Mouse (Mus musculus): ENCODE data around the gene BC055324. TPM values are rescaled to one million over a fixed set of nuclear protein-coding genes. Genes with fewer than 3 reads are reported as not detected.
"Not testable (repeated sequence)": the region's sequence is repeated elsewhere in the genome, so short reads cannot be mapped to it uniquely, and the experiment has no call there.

BC055324 gene
- total RNA-seq (2021) (1 to 10 TPM; 1.6 to 1.8 TPM), polyA plus RNA-seq (2012; rRNA removed) (0.16 and 0.39 TPM in 2 replicates)
- long read RNA-seq, partial matches to known transcripts, result 1 of 2 reads
- long read RNA-seq, other reads (novel, unspliced or antisense), result 0 of 2 reads

DNA sequence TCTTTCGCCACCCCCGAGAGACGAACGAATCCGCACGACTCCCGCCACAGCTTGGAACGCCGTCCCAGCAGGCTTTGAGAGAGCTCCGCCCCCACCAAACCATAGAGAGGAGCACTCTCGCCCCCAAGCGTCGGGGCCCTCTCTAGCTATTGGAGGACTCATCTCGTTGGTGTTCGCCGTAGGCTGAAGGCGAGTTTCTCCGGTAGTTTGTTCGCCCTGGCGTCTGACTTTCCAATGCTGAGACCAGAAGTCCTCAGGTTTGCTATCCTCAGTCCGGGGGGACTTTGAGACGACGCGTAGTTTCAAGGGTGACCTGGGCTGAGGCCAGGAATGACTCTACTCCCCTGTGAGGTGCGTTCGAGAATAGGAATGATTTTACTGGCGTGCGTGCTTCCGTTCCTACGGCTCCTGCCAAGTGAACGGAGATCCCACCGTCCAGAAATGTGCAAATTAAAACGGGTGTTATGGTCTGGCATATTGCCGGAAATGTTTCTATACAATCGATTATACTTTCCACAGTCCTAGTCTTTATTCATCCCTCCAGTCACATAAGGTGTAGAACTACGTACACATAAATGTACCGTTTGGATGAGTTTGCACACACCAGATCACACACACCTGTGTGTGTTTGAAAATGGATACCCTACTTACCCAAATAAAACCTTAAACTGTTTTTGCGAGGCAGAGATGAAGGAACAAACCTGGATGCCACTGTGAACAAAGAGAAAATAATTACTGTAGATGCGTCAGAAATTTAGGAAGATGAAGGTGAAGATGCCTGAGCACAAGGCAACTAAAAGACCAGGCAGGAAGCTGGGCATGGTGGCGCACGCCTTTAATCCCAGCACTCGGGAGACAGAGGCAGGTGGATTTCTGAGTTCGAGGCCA is at the start of gene BC055324, which contains the start of gene Mettl18:
BC055324 (minus strand) TSS at position 76 of the 888 bp plus-strand sequence.
Mettl18 (plus strand) TSS at position 169 of the 888 bp plus-strand sequence.
- peak; percentile 92 for DNase-seq

DNA sequence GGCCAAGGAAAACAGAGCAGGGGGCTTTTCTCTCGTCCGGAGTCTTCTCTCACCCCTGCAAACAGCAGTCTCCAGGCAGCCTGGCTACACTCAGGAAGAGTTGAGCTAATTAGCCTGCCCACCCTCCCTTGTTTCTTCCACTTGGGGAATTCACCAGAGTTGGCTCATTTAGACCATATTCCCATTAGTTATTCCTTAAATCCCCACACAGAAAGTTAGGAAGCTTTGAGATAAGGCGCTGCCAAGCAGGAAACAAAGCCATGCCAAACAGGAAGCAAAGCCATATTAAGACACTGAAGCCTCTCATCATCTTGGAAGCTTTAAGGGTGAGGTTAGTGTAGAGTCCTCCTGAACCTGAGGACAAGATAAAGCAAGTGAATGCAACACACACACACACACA is 49.0 kb upstream of the BC055324 start:
- DNase-seq, result peak; percentile 53

DNA sequence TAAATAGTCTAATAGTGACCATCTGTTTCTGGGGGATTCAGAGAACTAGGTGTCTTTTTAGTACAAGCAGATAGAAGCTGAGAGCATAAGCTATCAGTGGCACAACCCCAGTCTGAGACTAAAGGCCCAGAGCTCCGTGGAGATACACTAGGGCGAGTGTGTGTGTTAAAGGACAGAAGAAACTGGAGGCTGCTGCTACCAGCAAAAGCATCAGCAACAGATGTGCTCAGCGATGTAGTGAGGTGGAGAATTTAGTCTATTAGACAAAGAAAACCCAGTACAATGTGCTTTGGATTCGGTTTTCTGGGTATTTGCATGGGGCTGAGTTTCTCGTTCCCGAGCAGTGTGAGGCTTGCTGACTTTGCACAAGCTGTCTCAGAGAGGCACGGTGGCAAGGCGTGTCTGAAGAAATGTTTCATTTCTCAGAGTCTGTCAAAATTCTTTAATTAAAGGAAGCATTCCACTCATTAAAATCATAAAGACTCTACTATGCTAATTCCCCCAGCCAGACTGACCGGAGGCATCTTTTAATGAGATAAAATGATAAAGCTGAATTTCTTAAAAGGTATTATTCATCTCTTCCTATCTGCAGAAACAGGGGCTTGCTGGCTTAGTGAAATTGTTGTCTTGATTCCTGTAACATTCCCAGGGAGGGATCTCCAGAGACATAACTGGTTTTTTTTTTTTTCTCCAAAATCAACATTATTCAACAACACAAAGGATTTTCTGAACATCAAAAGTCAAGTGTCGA is 46.0 kb upstream of the BC055324 start:
- DNase-seq, result no peak

DNA sequence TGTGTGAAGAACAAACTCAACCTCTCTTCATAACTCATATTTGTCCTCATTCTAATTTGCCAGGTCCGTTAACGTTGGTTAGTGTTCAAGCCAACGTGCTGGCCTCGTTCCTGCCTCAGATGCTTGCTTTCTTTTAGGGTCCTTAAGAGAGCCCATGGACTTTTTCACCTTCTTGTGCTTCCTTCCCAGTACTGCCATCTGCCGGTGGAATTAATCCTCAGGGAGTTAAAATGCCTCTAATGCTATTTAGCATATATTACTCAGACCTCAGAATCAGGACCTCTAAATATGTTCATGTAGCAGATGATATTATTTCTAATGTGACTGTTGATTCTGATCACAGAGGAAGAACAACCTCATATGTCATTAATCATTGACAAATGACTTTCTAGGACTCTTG is 32.8 kb upstream of the BC055324 start:
- no peak for DNase-seq

DNA sequence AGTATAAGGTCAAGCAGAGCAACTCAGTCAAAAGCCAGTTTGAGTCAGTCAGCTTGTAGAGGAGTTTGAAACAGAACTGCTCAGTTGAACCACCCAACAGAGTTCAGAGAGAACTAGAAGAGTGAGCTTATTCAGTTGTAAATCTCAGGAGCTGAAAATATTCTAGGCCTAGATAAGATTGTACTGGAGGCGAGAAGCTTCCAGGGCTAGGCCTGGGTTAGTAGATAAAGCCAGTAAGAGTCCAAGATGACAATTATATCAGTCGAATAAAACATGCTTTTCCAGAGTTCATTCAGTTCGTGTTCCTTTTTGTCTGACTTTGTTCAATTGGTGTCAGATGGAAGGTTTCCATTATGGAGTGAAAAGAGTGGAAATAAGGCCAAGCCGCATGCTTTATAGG is 31.1 kb upstream of the BC055324 start:
- DNase-seq, result no peak

DNA sequence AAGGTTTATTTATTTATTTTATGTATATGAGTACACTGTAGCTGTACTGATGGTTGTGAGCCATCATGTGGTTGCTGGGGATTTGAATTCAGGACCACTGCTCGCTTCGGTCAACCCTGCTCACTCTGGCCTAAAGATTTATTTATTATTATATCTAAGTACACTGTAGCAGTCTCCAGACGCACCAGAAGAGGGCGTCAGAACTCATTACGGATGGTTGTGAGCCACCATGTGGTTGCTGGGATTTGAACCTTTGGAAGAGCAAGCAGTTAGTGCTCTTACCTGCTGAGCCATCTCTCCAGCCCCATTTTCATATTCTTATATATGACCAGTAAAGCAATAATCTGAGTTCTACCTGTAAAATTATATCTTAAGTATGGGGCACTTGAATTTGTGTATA is 27.5 kb upstream of the BC055324 start:
- DNase-seq, result not testable (repeated sequence)

DNA sequence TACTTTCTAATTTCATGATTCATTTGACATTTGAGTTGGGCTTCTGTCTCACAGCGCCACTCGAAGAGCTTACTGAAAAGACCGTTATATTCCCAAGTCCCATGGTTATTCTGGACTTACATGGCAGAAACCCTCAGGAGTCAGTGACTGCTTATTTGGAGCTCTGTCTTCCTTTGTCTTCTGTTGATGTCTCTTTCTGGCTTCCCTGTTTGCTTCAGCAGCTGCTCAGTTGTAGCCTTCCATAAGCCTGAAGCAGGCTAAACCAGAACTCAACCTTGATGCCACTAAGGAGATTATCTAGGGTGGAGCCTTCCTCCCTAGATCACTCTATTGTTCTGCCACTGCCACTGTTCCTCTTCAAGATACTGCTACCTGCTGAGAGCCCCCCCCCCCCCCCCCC is 26.1 kb upstream of the BC055324 start:
- not testable (repeated sequence) for DNase-seq

DNA sequence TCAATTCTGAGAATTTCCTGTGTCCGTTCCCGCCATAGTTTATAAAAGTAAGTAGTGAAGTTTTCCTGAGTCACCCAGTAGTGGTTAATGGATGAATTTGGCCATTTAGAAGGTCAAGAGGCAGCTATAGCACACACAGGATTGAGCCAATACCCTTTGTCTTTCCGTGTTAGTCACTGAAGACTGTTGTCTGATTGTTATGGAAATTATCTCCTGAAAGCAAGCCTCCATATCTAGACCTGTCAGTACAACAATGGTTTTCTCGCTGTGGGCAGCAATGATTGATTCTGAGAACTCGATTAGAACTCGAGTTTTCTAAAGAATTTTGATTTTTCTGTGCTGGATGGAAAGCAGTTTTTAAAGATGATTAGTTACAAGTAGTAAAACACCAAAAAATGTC is 25.2 kb upstream of the BC055324 start:
- DNase-seq, result no peak

DNA sequence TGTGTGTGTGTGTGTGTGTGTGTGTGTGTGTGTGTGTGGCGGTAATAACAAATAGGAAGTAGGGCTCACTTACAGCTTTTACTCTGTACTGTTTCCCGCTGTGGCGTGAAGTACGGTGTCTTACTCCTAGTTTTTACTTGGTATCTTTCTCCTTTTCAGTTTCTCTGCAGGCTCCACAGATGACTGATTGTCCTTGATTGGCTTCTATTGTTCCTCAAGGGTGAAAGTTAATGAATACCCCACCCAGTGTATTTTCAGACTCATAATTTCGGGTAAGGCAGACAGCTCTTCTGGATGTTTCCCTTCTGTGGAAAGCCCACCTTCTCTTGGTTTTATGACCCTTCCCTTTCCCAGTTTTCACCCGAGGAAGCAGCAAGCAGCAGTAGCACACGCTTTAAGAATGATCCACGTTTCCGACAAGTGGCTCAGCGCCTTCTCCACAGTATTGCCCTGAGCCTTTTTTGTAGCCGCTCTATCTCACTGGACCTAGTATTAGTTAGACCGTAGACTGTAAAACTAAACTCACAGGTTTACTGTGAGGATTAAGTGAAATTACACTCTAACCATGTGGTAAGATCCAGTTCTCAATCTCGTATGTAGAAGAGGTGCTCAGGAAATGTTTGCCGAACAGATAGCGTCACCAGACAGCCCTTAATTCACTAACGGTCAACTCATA is 23.8 kb upstream of the BC055324 start:
- no peak for DNase-seq

DNA sequence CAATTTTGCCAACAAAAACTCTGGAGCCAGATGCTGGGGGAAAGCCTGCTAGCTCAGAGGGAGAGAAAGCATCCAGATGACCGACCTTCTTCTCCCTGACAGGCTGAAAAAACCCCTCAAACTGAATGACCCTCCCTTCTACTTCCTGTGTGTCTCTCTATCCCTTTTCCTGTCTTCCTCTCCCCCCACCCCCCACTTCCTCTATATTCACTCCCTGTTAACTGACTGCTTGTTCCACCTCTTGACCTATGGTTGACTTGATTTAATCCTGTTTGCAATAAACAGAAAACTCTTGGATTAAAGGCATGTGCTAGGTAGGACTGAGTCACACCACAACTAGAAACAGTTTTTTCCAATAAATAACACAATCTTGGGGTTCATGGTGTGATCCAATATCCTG is 20.0 kb upstream of the BC055324 start:
- DNase-seq, result no peak

DNA sequence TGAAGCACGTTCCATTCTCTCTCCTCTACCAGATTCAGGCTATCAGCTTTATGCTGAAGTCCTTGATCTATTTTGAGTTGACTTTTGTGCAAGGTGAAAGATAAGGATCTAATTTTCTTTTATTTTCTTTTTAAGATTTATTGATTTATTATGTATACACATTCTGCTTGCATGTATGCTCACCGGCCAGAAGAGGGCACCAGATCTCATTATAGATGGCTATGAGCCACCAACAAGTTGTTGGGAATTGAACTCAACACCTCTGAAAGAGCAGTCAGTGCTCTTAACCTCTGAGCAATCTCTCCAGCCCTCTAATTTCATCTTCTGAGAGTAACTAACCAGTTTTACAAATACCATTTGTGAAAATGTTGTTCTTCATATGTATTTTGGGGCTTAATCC is 14.6 kb upstream of the BC055324 start:
- no peak for DNase-seq

DNA sequence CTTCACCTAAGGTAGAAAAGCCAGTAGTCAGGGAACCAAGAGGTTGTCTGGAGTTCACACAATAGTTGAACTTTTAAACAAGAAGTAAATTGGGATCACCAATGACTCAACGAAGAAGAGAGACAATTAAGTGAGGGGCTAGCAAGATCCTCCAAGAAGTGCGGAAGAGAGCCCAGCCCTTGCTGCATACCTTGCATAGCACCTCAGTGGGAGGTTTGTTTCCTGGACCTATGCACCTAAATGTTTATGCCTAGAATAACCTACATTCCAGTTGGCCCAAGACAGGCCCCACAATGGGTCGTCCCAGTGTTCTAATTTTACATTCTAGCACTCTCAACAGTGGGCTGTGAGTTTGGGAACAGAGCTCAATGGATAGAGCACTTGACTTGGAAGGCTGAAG is 9.7 kb upstream of the BC055324 start:
- no peak for DNase-seq

DNA sequence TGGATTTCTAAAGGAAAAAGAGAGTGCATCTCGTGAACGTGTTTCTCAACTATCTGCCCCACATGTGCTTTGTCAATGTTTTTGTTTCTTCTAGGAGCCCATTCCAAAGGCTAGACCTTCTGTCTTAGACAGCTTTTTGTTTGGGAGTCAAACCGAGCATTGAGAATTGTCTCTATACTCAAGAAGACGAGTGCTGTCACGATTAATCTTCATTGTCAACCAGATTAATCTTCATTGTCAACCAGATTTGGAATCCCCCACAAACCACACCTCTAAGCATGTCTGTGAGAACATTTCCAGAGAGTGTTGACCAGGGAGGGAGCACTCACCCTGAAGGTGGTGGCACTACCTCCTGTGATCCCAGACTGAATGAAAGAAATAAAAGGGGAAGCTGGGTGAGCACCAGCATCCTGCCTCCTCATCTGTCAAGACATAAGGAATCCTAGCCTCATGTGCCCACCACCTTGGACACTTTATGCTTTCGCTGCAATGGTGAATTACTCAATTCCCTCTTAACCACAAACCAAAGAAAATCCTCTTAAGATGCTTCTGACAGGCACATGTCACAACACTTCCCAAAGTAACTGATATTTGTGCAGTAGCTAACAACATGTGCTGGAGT is 7.3 kb upstream of the BC055324 start:
- no peak for DNase-seq

DNA sequence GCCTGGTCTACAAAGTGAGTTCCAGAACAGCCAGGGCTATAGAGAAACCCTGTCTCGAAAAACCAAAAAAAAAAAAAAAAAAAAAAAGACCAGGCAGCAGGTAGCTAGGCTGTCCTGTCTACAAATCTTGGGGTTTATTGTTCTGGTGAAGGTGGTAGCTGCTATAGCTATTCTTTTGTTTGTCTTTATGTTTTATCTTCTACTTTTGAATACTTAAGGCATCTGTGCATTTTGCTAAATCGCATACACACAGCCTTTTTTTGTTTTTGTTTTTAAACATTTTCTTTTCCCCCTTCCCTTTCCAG is 965 bp upstream of the BC055324 start:
- no peak for DNase-seq

DNA sequence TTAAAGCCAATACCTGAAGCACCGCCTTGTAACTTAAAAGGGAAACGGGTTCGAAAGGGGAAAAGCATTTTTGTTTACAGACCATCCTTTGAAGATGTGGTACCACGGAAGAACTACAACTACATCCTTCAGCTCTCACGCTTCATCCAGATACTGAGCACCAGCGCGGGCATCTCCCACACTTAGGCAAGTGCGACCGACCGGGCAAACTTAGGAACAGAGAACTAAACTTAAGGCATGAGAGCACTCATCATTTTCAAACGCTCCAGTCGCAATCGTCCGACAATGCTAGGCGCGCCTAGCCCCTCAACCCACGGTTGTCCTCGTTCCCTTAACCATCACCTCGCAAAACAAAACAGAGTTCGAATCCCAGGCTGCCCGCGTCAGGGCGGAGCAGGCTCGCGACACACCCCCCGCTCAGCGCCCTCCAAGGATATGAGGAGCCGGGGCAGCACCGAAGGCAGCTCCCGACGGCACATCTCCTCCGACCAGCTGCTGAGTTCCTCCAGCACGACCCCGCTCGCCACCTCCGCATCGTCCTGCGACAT is 349 bp downstream of the BC055324 start:
- no peak for DNase-seq

DNA sequence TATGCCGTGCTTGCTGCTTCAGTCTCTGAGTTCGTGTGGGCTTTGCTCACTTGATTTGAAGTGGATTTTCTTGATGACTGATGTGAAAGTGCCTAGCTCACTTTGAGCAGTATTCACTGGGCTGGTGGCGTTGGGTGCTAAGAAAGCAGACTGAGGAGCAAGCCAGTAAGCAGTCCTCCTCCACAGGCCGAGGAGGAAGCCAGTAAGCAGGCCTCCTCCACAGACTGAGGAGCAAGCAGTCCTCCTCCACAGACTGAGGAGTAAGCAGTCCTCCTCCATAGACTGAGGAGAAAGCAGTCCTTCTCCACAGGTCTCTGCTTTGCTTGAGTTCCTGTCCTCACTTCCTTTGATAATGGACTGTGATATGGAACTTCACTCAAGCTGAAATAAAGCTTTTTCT is 2.2 kb downstream of the BC055324 start:
- no peak for DNase-seq

DNA sequence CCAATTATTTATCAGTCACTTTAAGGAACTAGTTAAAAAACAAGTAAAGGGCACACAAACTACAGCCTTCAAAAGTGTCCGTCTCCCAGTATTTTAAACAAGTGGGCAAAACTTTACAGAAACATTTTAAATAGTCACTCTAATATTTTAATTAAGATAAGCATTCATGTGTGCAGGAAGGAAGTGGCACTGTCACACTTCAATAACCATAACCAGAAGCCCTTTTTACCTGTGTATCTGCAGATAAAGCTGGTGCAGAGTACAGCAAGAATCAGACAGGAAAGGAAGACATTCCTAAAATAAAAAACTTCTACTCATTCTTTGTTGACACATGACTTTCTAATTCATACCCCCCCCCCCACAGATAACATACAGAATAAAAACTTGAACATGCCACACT is 18.1 kb downstream of the BC055324 start:
- DNase-seq, result no peak

DNA sequence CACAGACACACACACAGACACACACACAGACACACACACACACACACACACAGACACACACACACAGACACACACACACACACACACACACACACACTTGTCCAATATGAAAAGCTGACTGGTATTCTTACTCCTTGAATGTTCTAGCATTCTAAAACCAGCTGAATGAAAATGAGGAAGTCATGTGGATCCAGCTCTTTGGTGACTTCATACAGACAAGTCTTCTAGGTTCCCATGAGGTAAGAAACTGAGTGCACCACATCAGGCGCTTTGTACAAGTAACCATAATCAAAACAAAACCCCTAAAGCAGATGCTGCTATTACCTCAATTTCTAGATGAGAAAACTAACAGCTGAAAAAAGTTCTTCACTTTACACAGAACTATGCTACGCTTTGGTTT is 19.5 kb downstream of the BC055324 start:
- no peak for DNase-seq

DNA sequence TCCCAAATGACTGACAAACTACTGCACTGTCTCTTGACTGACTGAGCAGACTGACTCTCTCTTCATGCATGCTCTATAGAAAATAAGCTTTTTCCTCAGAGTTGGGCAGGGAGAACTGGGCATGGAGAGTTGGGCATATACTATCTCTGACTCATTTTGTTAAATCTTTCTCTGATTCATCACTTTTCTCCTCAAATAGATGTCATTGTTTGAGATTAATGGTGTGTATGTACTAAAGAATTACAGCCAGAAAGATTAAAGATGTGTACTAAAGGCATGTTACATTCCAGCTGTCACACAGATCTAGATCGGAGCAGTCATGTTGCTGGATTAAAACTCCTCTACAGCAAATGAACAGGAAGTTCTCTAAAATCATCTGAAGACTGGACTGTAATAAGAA is 20.1 kb downstream of the BC055324 start:
- no peak for DNase-seq

DNA sequence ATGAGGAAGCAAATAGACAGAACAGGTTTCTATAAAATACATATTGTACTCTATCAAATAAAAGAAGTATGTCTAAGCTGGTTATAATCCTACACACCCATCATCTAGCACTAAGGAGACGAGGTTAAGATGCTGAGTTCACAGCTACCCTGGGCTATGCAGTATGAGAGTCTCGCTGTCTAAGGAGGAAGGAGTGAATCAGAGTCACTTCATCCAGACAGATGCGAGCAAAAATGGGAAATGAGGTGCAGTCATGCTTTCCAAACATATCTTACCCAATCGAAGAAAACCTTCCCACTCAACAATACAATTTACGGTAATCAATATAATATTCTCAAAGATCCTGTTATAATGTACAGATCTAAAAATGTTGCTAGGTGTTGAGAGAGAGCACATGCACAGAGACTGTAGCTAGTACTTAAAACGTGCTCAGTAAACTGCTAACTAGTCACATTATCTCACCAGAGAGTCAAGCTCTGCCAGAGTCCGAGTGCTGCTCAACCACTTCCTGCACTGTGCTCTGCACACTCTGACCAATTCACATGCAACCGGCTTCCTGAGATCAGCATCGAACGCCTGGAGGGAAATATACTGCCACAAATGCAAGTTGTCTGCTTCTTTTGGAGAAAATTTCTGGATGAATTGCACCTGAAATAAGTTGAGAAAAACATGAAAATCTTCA is 30.4 kb downstream of the BC055324 start:
- DNase-seq, result no peak

DNA sequence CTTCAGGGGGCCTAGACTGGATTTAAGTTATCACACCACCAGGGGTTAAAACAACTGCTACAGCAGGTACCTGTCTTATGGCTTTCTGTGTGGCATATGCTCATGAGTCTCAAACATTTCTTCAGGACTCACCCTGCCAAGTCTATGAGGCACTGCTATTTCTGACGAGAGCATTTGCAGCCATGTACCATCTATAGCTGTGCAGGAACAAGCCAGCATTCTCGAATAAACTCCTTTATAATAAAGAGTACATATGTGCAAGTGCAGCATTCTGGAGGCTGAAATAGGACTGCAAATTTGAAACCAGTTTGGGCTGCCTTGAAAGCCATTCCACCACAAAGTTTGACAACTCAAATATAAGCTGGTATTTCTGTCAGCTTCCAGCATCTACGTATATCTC is 36.6 kb downstream of the BC055324 start:
- DNase-seq, result no peak
